Mouse (Mus musculus) heart, postnatal 0 days (tissue): ENCODE measurements at regions not wholly inside any gene's neighbourhood (a gene's known extent, or its start where the extent isn't known, plus 50 kb on each side); places are given as distances from the start of the nearest gene placed in this dataset.

Source experiments
- ATAC-seq: fragments of 200-750 bp; cut with Nextera tagmentation; 2 replicates; pipeline ENCODE4 v1.8.0; 2017; ENCODE audit warnings: low read depth, moderate number of reproducible peaks, moderate library complexity; ENCODE audit not compliant: insufficient read depth
- DNase-seq: peaks from one replicate; pipeline ENCODE4 v3.0.0-alpha.2; 2016; ENCODE audit warnings: low spot score
- H3K27ac ChIP-seq: fragments of 300-500 bp; sonication (generic); 2 replicates; pipeline ENCODE4 v1.5.1; 2014; ENCODE audit warnings: low read depth, mild to moderate bottlenecking
- H3K27me3 ChIP-seq: fragments of 300-500 bp; sonication (generic); 2 replicates; pipeline ENCODE4 v1.6.1; 2014; ENCODE audit warnings: low read length, mixed read lengths; ENCODE audit not compliant: control insufficient read depth, insufficient read depth
- H3K36me3 ChIP-seq: fragments of 300-500 bp; sonication (generic); replicated peaks from 2 replicates; pipeline ENCODE4 v1.6.1; 2014; ENCODE audit warnings: low read length, mixed read lengths; ENCODE audit not compliant: control insufficient read depth, insufficient read depth
- H3K4me1 ChIP-seq: fragments of 300-500 bp; sonication (generic); 2 replicates; pipeline ENCODE4 v1.6.1; 2014; ENCODE audit warnings: antibody characterized with exemption; ENCODE audit not compliant: control insufficient read depth, insufficient read depth
- H3K4me2 ChIP-seq: fragments of 300-500 bp; sonication (generic); 2 replicates; pipeline ENCODE4 v1.6.1; 2014; ENCODE audit warnings: low read depth, mild to moderate bottlenecking, low read length, moderate library complexity
- H3K4me3 ChIP-seq: fragments of 300-500 bp; sonication (generic); 2 replicates; pipeline ENCODE4 v1.5.1; 2014; ENCODE audit warnings: low read depth, low read length
- H3K9ac ChIP-seq: fragments of 300-500 bp; sonication (generic); replicated peaks from 2 replicates; pipeline ENCODE4 v1.6.1; 2014; ENCODE audit warnings: low read depth, low read length, mixed read lengths
- H3K9me3 ChIP-seq: fragments of 300-500 bp; sonication (generic); replicated peaks from 2 replicates; pipeline ENCODE4 v1.6.1; 2016; ENCODE audit warnings: low read length; ENCODE audit not compliant: control insufficient read depth
- CTCF ChIP-seq: IDR thresholded peaks from 2 replicates; pipeline ENCODE4 v1.5.1; 2016; ENCODE audit warnings: antibody characterized with exemption, control low read depth, low read depth
- EP300 ChIP-seq: IDR thresholded peaks from 2 replicates; pipeline ENCODE4 v1.6.1; 2016; ENCODE audit warnings: antibody characterized with exemption, low read depth
- WGBS: fragments of 180-500 bp; shearing (Covaris S2); extraction: QIAGEN DNeasy Blood & Tissue Kit; methylation state at CpG from one replicate; pipeline ENCODE4 v1.1.7; 2014; 5-methylcytosine and 5-hydroxymethylcytosine counted together

GRCm38 (mm10) chr2:7778610-7779009 lies 269.2 kb upstream of the Celf2 start:
- no peaks in the 10 kb centered on the region for H3K9me3 ChIP-seq
- no peak overlapping the region for H3K9ac ChIP-seq
- DNase-seq (no peak), ATAC-seq (no peak)
- no peaks in the 10 kb centered on the region for H3K27me3 ChIP-seq
- no peak overlapping the region for H3K4me3 ChIP-seq
- no peak overlapping the region for H3K27ac ChIP-seq
- TF ChIP-seq EP300, result no peak
- TF ChIP-seq CTCF, result no peak
- H3K4me2 ChIP-seq, result no peak overlapping the region
- no peaks in the 10 kb centered on the region for H3K4me1 ChIP-seq
- WGBS, result 57% methylated on average over 2 of the region's 2 CpGs
- H3K36me3 ChIP-seq, result no peaks in the 10 kb centered on the region

DNA sequence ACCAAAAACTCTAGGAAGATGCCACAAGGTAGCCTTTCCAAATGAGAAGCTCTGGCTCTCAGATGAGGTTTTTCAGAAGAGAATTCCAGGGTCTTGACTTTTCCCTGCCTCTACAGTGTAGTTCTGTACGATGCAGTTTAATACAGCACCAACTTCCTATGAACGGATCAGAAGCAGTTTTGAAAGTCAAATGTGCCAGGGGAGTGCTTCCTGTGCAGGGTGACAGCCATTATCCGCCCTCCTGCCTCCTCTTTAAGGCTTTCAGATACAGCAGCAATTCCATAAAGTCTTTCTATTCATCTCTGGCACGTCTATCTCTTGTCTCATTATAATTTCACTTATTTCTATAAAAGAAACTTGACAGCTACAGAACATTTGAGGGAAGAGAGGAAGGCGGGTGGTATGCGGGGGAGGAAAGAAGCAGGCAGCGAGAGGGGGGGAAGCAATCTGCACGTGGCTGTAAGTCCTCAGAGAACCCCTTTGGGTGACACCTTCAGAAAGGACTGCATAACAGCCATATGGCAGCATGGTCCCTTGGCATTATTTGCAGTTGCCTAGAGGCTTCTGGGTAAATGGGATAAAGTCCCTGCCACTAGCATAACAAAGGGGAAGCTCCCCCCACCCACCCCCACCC lies 224.9 kb upstream of the Celf2 start:
- no peaks in the 10 kb centered on the region for H3K27me3 ChIP-seq
- no peak overlapping the region for H3K4me3 ChIP-seq
- WGBS, result 40% methylated on average over 8 of the region's 8 CpGs
- no peak overlapping the region for H3K4me2 ChIP-seq
- H3K9ac ChIP-seq, result no peak overlapping the region
- no peaks in the 10 kb centered on the region for H3K4me1 ChIP-seq
- no peaks in the 10 kb centered on the region for H3K9me3 ChIP-seq
- ATAC-seq, result no peak
- TF ChIP-seq EP300, result no peak
- no peak for TF ChIP-seq CTCF
- H3K36me3 ChIP-seq, result no peaks in the 10 kb centered on the region
- DNase-seq, result no peak
- no peak overlapping the region for H3K27ac ChIP-seq

DNA sequence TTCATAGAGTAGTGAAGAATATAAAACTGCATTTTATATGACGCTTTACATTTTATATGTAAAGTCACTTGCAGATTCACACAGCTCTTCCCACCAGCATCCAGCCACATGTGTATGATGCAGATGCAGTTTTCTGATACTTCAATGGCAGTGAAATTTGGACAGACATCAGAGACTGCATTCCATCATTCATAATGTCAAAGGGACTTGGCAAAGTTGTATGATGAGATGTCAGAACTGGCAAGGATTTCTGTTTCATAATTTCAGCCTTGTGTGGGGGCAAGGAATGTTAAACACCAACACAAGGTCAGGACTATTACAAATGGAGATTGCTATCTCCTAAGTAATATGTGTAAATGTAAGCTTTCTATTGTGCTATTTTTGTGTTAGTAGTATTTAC lies 221.6 kb upstream of the Celf2 start:
- no peaks in the 10 kb centered on the region for H3K9me3 ChIP-seq
- no peak overlapping the region for H3K27ac ChIP-seq
- H3K27me3 ChIP-seq, result no peaks in the 10 kb centered on the region
- H3K4me2 ChIP-seq, result no peak overlapping the region
- no peak for ATAC-seq
- no peak overlapping the region for H3K4me3 ChIP-seq
- 95% methylated on average over 1 of the region's 1 CpGs for WGBS
- no peaks in the 10 kb centered on the region for H3K36me3 ChIP-seq
- H3K4me1 ChIP-seq, result no peaks in the 10 kb centered on the region
- DNase-seq, result no peak
- no peak for TF ChIP-seq CTCF
- no peak for TF ChIP-seq EP300
- H3K9ac ChIP-seq, result no peak overlapping the region

DNA sequence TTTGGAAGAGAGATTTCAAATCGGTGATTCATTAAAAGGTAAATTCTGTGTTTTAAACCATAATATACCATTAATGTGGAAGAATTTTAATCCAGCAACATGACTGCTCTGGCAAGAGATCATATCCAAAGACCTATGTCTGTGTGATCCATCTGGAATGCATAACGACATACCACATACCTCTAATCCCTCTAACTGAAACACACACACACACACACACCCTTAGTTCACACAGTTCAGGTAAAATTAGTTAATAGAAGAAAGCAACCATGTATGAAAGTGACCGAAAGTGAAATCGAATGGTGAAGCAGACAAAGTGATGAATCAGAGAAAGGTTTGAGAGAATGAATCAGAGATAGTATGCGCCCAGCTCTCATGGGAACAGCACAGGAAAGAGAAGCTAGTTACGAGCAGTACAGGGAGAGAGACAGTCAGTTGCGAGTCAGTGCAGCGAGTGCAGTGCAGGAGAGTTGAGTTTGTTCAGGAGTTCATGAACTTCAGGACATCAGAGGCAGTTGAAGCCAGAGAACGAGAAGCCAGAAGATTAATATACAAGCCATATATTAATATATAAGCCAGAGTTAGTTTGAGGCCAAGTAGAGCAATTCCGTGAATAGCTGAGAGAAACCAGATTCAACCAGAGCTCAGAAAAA lies 213.0 kb upstream of the Celf2 start:
- TF ChIP-seq EP300 (no peak), CTCF (no peak)
- no peak overlapping the region for H3K4me2 ChIP-seq
- H3K9ac ChIP-seq, result no peak overlapping the region
- no peak for ATAC-seq
- H3K27ac ChIP-seq, result no peak overlapping the region
- H3K4me3 ChIP-seq, result no peak overlapping the region
- no peak for DNase-seq
- no peaks in the 10 kb centered on the region for H3K27me3 ChIP-seq
- no peaks in the 10 kb centered on the region for H3K36me3 ChIP-seq
- H3K9me3 ChIP-seq, result no peaks in the 10 kb centered on the region
- H3K4me1 ChIP-seq, result no peaks in the 10 kb centered on the region
- WGBS, result 76% methylated on average over 10 of the region's 10 CpGs

GRCm38 (mm10) chr2:7711046-7711445 lies 201.7 kb upstream of the Celf2 start:
- 74% methylated on average over 1 of the region's 1 CpGs for WGBS
- ATAC-seq, result no peak

GRCm38 (mm10) chr2:7710476-7710875 lies 201.1 kb upstream of the Celf2 start:
- 66% methylated on average over 1 of the region's 1 CpGs for WGBS
- no peaks in the 10 kb centered on the region for H3K27me3 ChIP-seq
- H3K4me2 ChIP-seq, result no peak overlapping the region
- ATAC-seq, result no peak
- H3K9ac ChIP-seq, result no peak overlapping the region
- no peak overlapping the region for H3K27ac ChIP-seq
- DNase-seq, result no peak
- H3K4me3 ChIP-seq, result no peak overlapping the region
- H3K4me1 ChIP-seq, result no peaks in the 10 kb centered on the region
- H3K9me3 ChIP-seq, result no peaks in the 10 kb centered on the region
- no peaks in the 10 kb centered on the region for H3K36me3 ChIP-seq
- TF ChIP-seq CTCF (no peak), EP300 (no peak)

More at GRCm38 (mm10) chr2:7711046-7711445, 201.7 kb upstream of the Celf2 start:
- DNase-seq, result no peak
- no peaks in the 10 kb centered on the region for H3K27me3 ChIP-seq
- no peak overlapping the region for H3K4me2 ChIP-seq
- H3K36me3 ChIP-seq, result no peaks in the 10 kb centered on the region
- no peak overlapping the region for H3K27ac ChIP-seq
- H3K9ac ChIP-seq, result no peak overlapping the region
- no peak for TF ChIP-seq EP300
- TF ChIP-seq CTCF, result peak; percentile 47
- no peak overlapping the region for H3K4me3 ChIP-seq
- no peaks in the 10 kb centered on the region for H3K4me1 ChIP-seq
- H3K9me3 ChIP-seq, result no peaks in the 10 kb centered on the region
